Mouse (Mus musculus) cortical plate, adult 2 months (tissue): ENCODE results near the gene Kcnj14.

Experiments used
- CTCF ChIP-seq: fragments of 200-500 bp; IDR thresholded peaks from 2 replicates; pipeline ENCODE4 v1.5.1; 2011; ENCODE audit warnings: mild to moderate bottlenecking, control low read depth, low read length; ENCODE audit not compliant: insufficient read depth; ENCODE audit errors: extremely low read depth
- POLR2A ChIP-seq: fragments of 200-500 bp; IDR thresholded peaks from 2 replicates; pipeline ENCODE4 v1.6.1; 2011; ENCODE audit warnings: mild to moderate bottlenecking, low read length, control low read depth; ENCODE audit not compliant: insufficient read depth; ENCODE audit errors: extremely low read depth

DNA sequence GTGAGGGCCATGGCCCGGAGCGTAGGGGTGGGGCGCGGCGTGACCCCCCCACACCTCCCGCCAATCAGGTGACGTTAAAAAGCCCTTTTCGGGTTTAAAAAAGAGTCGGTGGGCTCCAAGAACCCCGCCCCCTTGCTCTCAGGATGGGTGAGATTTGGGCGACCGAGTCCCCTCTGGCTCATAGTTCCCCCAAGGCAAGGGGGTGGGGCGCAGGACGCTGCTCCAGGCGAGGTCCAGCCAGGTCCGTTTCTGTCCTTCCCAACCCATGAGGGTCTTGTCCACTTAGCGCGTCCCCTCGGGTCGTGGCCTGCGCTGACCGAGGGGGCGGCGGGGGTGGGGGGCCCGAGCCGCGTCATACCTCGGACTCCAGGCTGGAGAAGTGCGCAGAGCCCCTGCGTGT lies 7.8 kb upstream of the Kcnj14 start:
- TF ChIP-seq CTCF (no peak), POLR2A (no peak)
